Mouse (Mus musculus) forebrain, postnatal 0 days (tissue): Measurements from ENCODE around the gene Nrap. TPM values are rescaled to one million over a fixed set of nuclear protein-coding genes. Genes with fewer than 3 reads are reported as not detected.
"Not testable (repeated sequence)": the region's sequence is repeated elsewhere in the genome, so short reads cannot be mapped to it uniquely, and the experiment has no call there.

ENCODE experiments used
- ATAC-seq: fragments of 200-750 bp; cut with Nextera tagmentation; 2 replicates; pipeline ENCODE4 v1.8.0; 2017; ENCODE audit warnings: mild to moderate bottlenecking, moderate library complexity
- DNase-seq: peaks from one replicate; pipeline ENCODE4 v3.0.0-alpha.2; 2015
- H3K27ac ChIP-seq: fragments of 300-500 bp; sonication (generic); 2 replicates; pipeline ENCODE4 v1.5.1; 2014; ENCODE audit warnings: low read depth, mild to moderate bottlenecking, antibody characterized with exemption, low read length, moderate library complexity, mixed read lengths
- H3K27me3 ChIP-seq: fragments of 300-500 bp; sonication (generic); 2 replicates; pipeline ENCODE4 v1.6.1; 2014; ENCODE audit warnings: mild to moderate bottlenecking, low read length, mixed read lengths; ENCODE audit not compliant: insufficient read depth
- H3K36me3 ChIP-seq: fragments of 300-500 bp; sonication (generic); 2 replicates; pipeline ENCODE4 v1.6.1; 2014; ENCODE audit warnings: mild to moderate bottlenecking, moderate library complexity; ENCODE audit not compliant: insufficient read depth
- H3K4me1 ChIP-seq: fragments of 300-500 bp; sonication (generic); 2 replicates; pipeline ENCODE4 v1.6.1; 2014; ENCODE audit warnings: antibody characterized with exemption; ENCODE audit not compliant: insufficient read depth
- H3K4me2 ChIP-seq: fragments of 300-500 bp; sonication (generic); 2 replicates; pipeline ENCODE4 v1.6.1; 2014; ENCODE audit warnings: low read depth, mild to moderate bottlenecking, moderate library complexity
- H3K4me3 ChIP-seq: fragments of 300-500 bp; sonication (generic); 2 replicates; pipeline ENCODE4 v1.5.1; 2014; ENCODE audit warnings: low read depth, low read length, mixed read lengths
- H3K9ac ChIP-seq: fragments of 300-500 bp; sonication (generic); 2 replicates; pipeline ENCODE4 v1.6.1; 2014; ENCODE audit warnings: mild to moderate bottlenecking
- H3K9me3 ChIP-seq: fragments of 300-500 bp; sonication (generic); 2 replicates; pipeline ENCODE4 v1.6.1; 2016; ENCODE audit warnings: low read length
- CTCF ChIP-seq: sonication (generic); IDR thresholded peaks from 2 replicates; pipeline ENCODE4 v1.5.1; 2016; ENCODE audit warnings: antibody characterized with exemption, control low read depth, low read depth
- WGBS: fragments of 180-500 bp; shearing (Covaris S2); extraction: QIAGEN DNeasy Blood & Tissue Kit; methylation state at CpG from one replicate; pipeline ENCODE4 v1.1.7; 2014; 5-methylcytosine and 5-hydroxymethylcytosine counted together
- polyA plus RNA-seq: library from polyadenylated mRNA; unstranded; fragments of >200 nt; fragmentation: Nextera tagmentation; extraction: Ambion mirVana; gene quantifications from 2 replicates; pipeline ENCODE4 v1.2.1, GENCODE M21; 2015
- total RNA-seq: library from RNA; depleted of rRNA; stranded (reverse); fragments of >200 nt; gene quantifications from 2 replicates; pipeline ENCODE4 v1.2.3, GENCODE M21; 2014

Gene Nrap
- total and polyA plus RNA-seq, 2 experiments from 2014 or later: 0.76 to 0.86 TPM

GRCm38 (mm10) chr19:56366168-56366567, 23.7 kb downstream of the Nrap start:
- WGBS: 86% methylated on average over 11 of the region's 11 CpGs
- no peaks in the 10 kb centered on the region for H3K27me3 ChIP-seq

GRCm38 (mm10) chr19:56364563-56364962, 25.3 kb downstream of the Nrap start:
- no peak overlapping the region for H3K27ac ChIP-seq
- no peaks in the 10 kb centered on the region for H3K9me3 ChIP-seq
- H3K4me1 ChIP-seq: no peaks in the 10 kb centered on the region
- H3K9ac ChIP-seq: no peak overlapping the region
- H3K4me3 ChIP-seq: no peak overlapping the region
- WGBS: 83% methylated on average over 8 of the region's 8 CpGs
- no peak overlapping the region for H3K4me2 ChIP-seq
- no peaks in the 10 kb centered on the region for H3K27me3 ChIP-seq
- no peaks in the 10 kb centered on the region for H3K36me3 ChIP-seq
- no peak for DNase-seq
- no peak for ATAC-seq
- no peak for TF ChIP-seq CTCF

More at GRCm38 (mm10) chr19:56366168-56366567, 23.7 kb downstream of the Nrap start:
- H3K27ac ChIP-seq: no peak overlapping the region
- no peaks in the 10 kb centered on the region for H3K36me3 ChIP-seq
- no peaks in the 10 kb centered on the region for H3K4me1 ChIP-seq
- no peak overlapping the region for H3K4me2 ChIP-seq
- H3K4me3 ChIP-seq: no peak overlapping the region
- no peak for TF ChIP-seq CTCF
- DNase-seq (no peak), ATAC-seq (no peak)
- H3K9me3 ChIP-seq: no peaks in the 10 kb centered on the region
- no peak overlapping the region for H3K9ac ChIP-seq

- WGBS: 58% methylated on average over 15 of the region's 15 CpGs
- H3K4me3 ChIP-seq: no peak overlapping the region
- TF ChIP-seq CTCF: no peak
Observed at GRCm38 (mm10) chr19:56363721-56364460, 25.9 kb downstream of the Nrap start.

DNA sequence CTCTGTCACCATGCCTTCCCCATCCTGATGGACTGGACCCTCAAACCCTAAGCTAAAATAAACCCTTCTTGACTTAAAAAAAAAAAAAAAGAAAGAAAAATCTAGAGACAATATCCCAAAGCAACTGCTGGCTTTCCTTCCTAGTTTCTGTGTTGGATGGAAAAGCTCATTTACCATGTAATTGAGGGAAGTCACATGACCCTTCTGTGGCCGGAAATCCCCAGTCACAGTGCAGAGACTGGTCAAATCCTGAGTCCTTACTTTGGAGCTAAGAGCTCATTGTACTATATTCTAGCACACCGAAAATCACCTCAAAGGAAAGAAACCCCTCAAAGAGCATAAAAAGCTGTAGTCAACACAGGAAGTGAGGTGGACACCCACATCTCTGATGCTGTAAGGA, 30.9 kb downstream of the Nrap start:
- Histone ChIP-seq H3K9me3 (no peaks in the 10 kb centered on the region), H3K4me1 (no peaks in the 10 kb centered on the region), H3K4me2 (no peak overlapping the region), H3K27me3 (no peaks in the 10 kb centered on the region), H3K4me3 (no peak overlapping the region), H3K9ac (no peak overlapping the region), H3K36me3 (no peaks in the 10 kb centered on the region), H3K27ac (no peak overlapping the region)
- ATAC-seq: no peak
- DNase-seq: no peak
- no peak for TF ChIP-seq CTCF
- 66% methylated on average over 2 of the region's 2 CpGs for WGBS

More at GRCm38 (mm10) chr19:56363721-56364460, 25.9 kb downstream of the Nrap start:
- Histone ChIP-seq H3K27me3 (no peaks in the 10 kb centered on the region), H3K36me3 (no peaks in the 10 kb centered on the region), H3K4me2 (no peak overlapping the region), H3K4me1 (no peaks in the 10 kb centered on the region), H3K27ac (no peak overlapping the region), H3K9me3 (no peaks in the 10 kb centered on the region), H3K9ac (no peak overlapping the region)
- ATAC-seq: no peak
- DNase-seq: no peak

DNA sequence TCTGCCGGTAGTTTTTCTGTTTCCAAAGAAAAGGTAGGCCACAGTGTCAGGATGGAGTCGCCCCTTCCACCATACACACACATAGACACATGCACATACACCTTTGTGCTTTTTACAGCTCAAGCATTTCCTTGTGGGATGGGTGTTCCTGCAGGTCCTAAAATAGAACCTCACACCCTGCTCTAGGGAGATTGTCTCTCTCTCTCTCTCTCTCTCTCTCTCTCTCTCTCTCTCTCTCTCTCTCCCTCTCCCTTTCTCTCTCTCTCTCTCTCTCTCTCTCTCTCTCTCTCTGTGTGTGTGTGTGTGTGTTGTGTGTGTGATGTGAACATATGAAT, 32.5 kb downstream of the Nrap start:
- 59% methylated on average over 2 of the region's 2 CpGs for WGBS
- not testable (repeated sequence) for DNase-seq, ATAC-seq, H3K27ac ChIP-seq, H3K9me3 ChIP-seq, H3K27me3 ChIP-seq, H3K4me2 ChIP-seq, H3K4me1 ChIP-seq, H3K36me3 ChIP-seq, H3K9ac ChIP-seq, H3K4me3 ChIP-seq

DNA sequence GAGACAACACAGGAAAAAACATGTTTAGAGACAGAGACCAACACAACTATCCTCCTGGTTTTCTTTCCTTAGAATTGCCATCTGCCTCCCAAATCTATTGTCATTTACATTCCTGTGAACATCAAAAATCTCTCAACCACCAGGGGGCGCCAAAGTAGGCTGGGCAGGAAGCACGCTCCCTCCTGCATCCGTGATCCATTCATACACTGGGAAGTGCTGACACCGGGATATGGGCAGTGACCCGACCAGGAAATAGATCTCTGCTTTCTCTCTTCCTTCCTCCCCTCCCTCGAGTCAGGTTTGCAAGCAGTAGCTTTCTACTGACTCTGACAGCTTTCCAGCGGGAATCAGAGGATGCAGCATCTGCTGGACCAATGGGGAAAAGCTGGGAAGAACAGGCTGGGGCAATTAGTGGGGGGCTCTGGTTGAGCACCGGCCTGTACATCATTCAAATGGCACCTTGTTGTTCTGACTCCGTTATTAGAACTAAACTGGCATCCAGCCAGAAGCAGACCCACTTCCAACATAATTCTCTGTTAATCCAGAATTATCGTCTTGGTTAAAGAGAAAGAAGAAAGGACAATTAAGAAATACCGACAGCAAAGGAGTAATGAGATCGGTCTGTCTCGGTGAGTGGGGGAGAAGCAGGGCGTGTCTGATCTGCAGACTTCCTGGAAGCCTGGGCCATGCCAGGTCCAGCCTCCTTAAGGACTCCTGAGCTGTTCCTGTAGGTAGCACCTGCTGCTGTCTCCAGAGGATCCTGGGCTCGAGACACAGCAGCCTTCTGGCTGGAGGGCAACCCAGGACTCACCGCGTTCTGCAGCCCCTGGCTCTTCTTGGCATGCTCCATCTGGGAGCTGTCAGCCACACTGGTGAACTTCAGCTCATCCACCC, 33.1 kb downstream of the Nrap start:
- TF ChIP-seq CTCF: peak; percentile 74
- H3K4me2 ChIP-seq: peak overlapping the region; percentile 13; the same call in 1 of the 2 replicates
- 19% methylated on average over 17 of the region's 17 CpGs for WGBS

DNA sequence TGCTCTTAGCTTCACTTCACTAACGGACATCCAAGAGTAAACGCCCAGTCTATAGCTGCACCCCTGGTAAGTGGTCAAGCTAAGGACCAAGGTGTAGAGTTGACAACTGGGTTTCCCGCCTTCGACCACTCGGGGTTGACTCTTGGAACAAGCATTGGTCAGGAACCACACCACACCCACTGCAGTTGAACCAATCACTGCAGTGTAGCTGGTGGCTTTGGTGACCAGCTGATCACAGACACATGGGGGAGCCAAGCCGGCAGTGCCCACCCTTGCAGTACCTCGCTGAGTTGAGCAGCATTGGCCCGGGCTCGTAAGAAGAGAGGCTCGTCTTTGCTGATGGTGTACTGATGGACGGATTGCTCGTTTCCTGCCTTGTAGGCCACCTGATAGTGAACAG, 34.6 kb downstream of the Nrap start:
- 93% methylated on average over 12 of the region's 12 CpGs for WGBS
- H3K4me1 ChIP-seq: no peaks in the 10 kb centered on the region
- DNase-seq: no peak
- no peak overlapping the region for H3K9ac ChIP-seq
- no peaks in the 10 kb centered on the region for H3K9me3 ChIP-seq
- no peak overlapping the region for H3K27ac ChIP-seq
- TF ChIP-seq CTCF: no peak
- no peak overlapping the region for H3K4me2 ChIP-seq
- no peaks in the 10 kb centered on the region for H3K36me3 ChIP-seq
- no peaks in the 10 kb centered on the region for H3K27me3 ChIP-seq
- no peak overlapping the region for H3K4me3 ChIP-seq
- no peak for ATAC-seq

More for the DNA sequence above, 33.1 kb downstream of the Nrap start:
- Histone ChIP-seq H3K9ac (no peak overlapping the region), H3K9me3 (no peaks in the 10 kb centered on the region), H3K27ac (no peak overlapping the region), H3K36me3 (no peaks in the 10 kb centered on the region), H3K4me1 (no peaks in the 10 kb centered on the region), H3K4me3 (no peak overlapping the region), H3K27me3 (no peaks in the 10 kb centered on the region)
- ATAC-seq: no peak
- peak; percentile 69 for DNase-seq
